Mouse (Mus musculus) limb, embryonic 14.5 days (tissue): ENCODE data around the gene Syne3. TPM values are rescaled to one million over a fixed set of nuclear protein-coding genes. Genes with fewer than 3 reads are reported as not detected.

Source experiments
- ATAC-seq: fragments of 200-750 bp; cut with Nextera tagmentation; 2 replicates; pipeline ENCODE4 v1.8.0; 2017; ENCODE audit warnings: low read depth, moderate number of reproducible peaks, moderate TSS enrichment; ENCODE audit not compliant: low FRiP score
- DNase-seq: peaks from one replicate; pipeline ENCODE4 v3.0.0-alpha.2; 2015; ENCODE audit warnings: low spot score
- H3K27ac ChIP-seq: fragments of 300-500 bp; sonication (generic); replicated peaks from 2 replicates; pipeline ENCODE4 v1.5.1; 2014; ENCODE audit warnings: low read depth, mild to moderate bottlenecking, low read length, moderate library complexity, mixed read lengths
- H3K27me3 ChIP-seq: fragments of 300-500 bp; sonication (generic); 2 replicates; pipeline ENCODE4 v1.6.1; 2014; ENCODE audit warnings: low read length, mixed read lengths; ENCODE audit not compliant: control insufficient read depth, insufficient read depth
- H3K36me3 ChIP-seq: fragments of 300-500 bp; sonication (generic); 2 replicates; pipeline ENCODE4 v1.6.1; 2014; ENCODE audit warnings: mild to moderate bottlenecking, low read length, moderate library complexity, mixed read lengths; ENCODE audit not compliant: control insufficient read depth, insufficient read depth
- H3K4me1 ChIP-seq: fragments of 300-500 bp; sonication (generic); 2 replicates; pipeline ENCODE4 v1.6.1; 2014; ENCODE audit warnings: antibody characterized with exemption, low read length, mixed read lengths; ENCODE audit not compliant: control insufficient read depth, insufficient read depth
- H3K4me2 ChIP-seq: fragments of 300-500 bp; sonication (generic); replicated peaks from 2 replicates; pipeline ENCODE4 v1.6.1; 2014; ENCODE audit warnings: low read depth, mild to moderate bottlenecking, low read length, moderate library complexity; ENCODE audit not compliant: severe bottlenecking
- H3K4me3 ChIP-seq: fragments of 300-500 bp; sonication (generic); replicated peaks from 2 replicates; pipeline ENCODE4 v1.5.1; 2014; ENCODE audit warnings: low read length
- H3K9ac ChIP-seq: fragments of 300-500 bp; sonication (generic); 2 replicates; pipeline ENCODE4 v1.6.1; 2014; ENCODE audit warnings: mild to moderate bottlenecking, low read depth, low read length, moderate library complexity; ENCODE audit not compliant: severe bottlenecking
- H3K9me3 ChIP-seq: fragments of 300-500 bp; sonication (generic); 2 replicates; pipeline ENCODE4 v1.6.1; 2016; ENCODE audit warnings: low read length; ENCODE audit not compliant: control insufficient read depth
- POLR2A ChIP-seq: fragments of 200-500 bp; IDR thresholded peaks from 2 replicates; pipeline ENCODE4 v1.8.0; 2012; ENCODE audit warnings: inconsistent platforms, mild to moderate bottlenecking, moderate library complexity, borderline replicate concordance; ENCODE audit not compliant: insufficient read depth, insufficient read length; ENCODE audit errors: extremely low read depth
- WGBS: fragments of 180-500 bp; shearing (Covaris S2); extraction: QIAGEN DNeasy Blood & Tissue Kit; methylation state at CpG from one replicate; pipeline ENCODE4 v1.1.7; 2014; 5-methylcytosine and 5-hydroxymethylcytosine counted together
- polyA plus RNA-seq, 2 experiments: library from polyadenylated mRNA; depleted of rRNA in 1 of 2; stranded (reverse) in 1 of 2; unstranded in 1 of 2; fragments of >200 nt; fragmentation: Nextera tagmentation in 1 of 2; extraction: Ambion mirVana in 1 of 2; gene quantifications; 2 replicates each; pipeline versions ENCODE4 v1.2.1 to v1.2.3; 2012 to 2014

Gene Syne3
- polyA plus RNA-seq, 2 experiments, result 2.0 to 2.6 TPM

GRCm38 (mm10) chr12:104986781-104987180 is 22.8 kb downstream of the Syne3 start:
- 93% methylated on average over 9 of the region's 9 CpGs for WGBS
- no peak overlapping the region for H3K27ac ChIP-seq
- TF ChIP-seq POLR2A, result no peak
- DNase-seq, result no peak
- H3K36me3 ChIP-seq, result no peaks in the 10 kb centered on the region
- no peaks in the 10 kb centered on the region for H3K27me3 ChIP-seq
- ATAC-seq, result no peak
- H3K9me3 ChIP-seq, result no peaks in the 10 kb centered on the region
- H3K4me3 ChIP-seq, result no peak overlapping the region
- peaks cover 10% of the 10 kb centered on the region; the same call in 1 of the 2 replicates for H3K4me1 ChIP-seq
- H3K4me2 ChIP-seq, result no peak overlapping the region
- H3K9ac ChIP-seq, result no peak overlapping the region

- peaks cover 10% of the 10 kb centered on the region; the same call in 1 of the 2 replicates for H3K4me1 ChIP-seq
- DNase-seq (no peak), ATAC-seq (no peak)
- H3K27me3 ChIP-seq, result no peaks in the 10 kb centered on the region
- no peak overlapping the region for H3K27ac ChIP-seq
- 73% methylated on average over 2 of the region's 2 CpGs for WGBS
- no peak overlapping the region for H3K4me3 ChIP-seq
- no peak overlapping the region for H3K4me2 ChIP-seq
- no peaks in the 10 kb centered on the region for H3K36me3 ChIP-seq
- H3K9ac ChIP-seq, result no peak overlapping the region
- H3K9me3 ChIP-seq, result no peaks in the 10 kb centered on the region
- no peak for TF ChIP-seq POLR2A
These were observed 23.6 kb downstream of the Syne3 start for GRCm38 (mm10) chr12:104986001-104986400.

- WGBS, result 80% methylated on average over 5 of the region's 5 CpGs
These were observed 24.5 kb downstream of the Syne3 start for GRCm38 (mm10) chr12:104985088-104985487.

GRCm38 (mm10) chr12:104983476-104983875 is 26.1 kb downstream of the Syne3 start:
- WGBS, result 14% methylated on average over 7 of the region's 7 CpGs
- no peak for TF ChIP-seq POLR2A
- Histone ChIP-seq H3K27me3 (no peaks in the 10 kb centered on the region), H3K4me2 (no peak overlapping the region), H3K9ac (no peak overlapping the region), H3K4me1 (peaks cover 13% of the 10 kb centered on the region), H3K4me3 (no peak overlapping the region), H3K36me3 (no peaks in the 10 kb centered on the region), H3K9me3 (no peaks in the 10 kb centered on the region), H3K27ac (no peak overlapping the region)
- no peak for ATAC-seq
- peak; percentile 46 for DNase-seq

More at GRCm38 (mm10) chr12:104985088-104985487, 24.5 kb downstream of the Syne3 start:
- H3K27me3 ChIP-seq, result no peaks in the 10 kb centered on the region
- H3K4me2 ChIP-seq, result no peak overlapping the region
- H3K4me3 ChIP-seq, result no peak overlapping the region
- H3K4me1 ChIP-seq, result peaks cover 10% of the 10 kb centered on the region; the same call in 1 of the 2 replicates
- DNase-seq (no peak), ATAC-seq (no peak)
- H3K27ac ChIP-seq, result no peak overlapping the region
- H3K36me3 ChIP-seq, result no peaks in the 10 kb centered on the region
- no peak overlapping the region for H3K9ac ChIP-seq
- H3K9me3 ChIP-seq, result no peaks in the 10 kb centered on the region
- no peak for TF ChIP-seq POLR2A

- Histone ChIP-seq H3K27ac (0 out of 2 replicates have a peak overlapping the region, but pooled peaks have one; percentile 33), H3K27me3 (no peaks in the 10 kb centered on the region), H3K4me2 (0 out of 2 replicates have a peak overlapping the region, but pooled peaks have one; percentile 7), H3K9ac (no peak overlapping the region), H3K9me3 (no peaks in the 10 kb centered on the region), H3K4me1 (peaks cover 13% of the 10 kb centered on the region), H3K36me3 (no peaks in the 10 kb centered on the region), H3K4me3 (no peak overlapping the region)
- WGBS, result 58% methylated on average over 22 of the region's 22 CpGs
- no peak for TF ChIP-seq POLR2A
- ATAC-seq, result peak; percentile 49; the same call in 1 of the 2 replicates
- DNase-seq, result peak; percentile 51
These were observed 30.5 kb downstream of the Syne3 start for GRCm38 (mm10) chr12:104978943-104979723.
